Mouse (Mus musculus) kidney, adult 2 months (tissue): ENCODE measurements around the gene Nxnl1.

Source experiments
- CTCF ChIP-seq: fragments of 200-500 bp; conservative IDR thresholded peaks from 2 replicates; pipeline ENCODE4 v1.5.1; 2011; ENCODE audit warnings: low read depth, mild to moderate bottlenecking, control low read depth, low read length, moderate library complexity, mixed read lengths; ENCODE audit not compliant: insufficient read depth, insufficient read length
- POLR2A ChIP-seq: fragments of 200-500 bp; IDR thresholded peaks from one replicate; pipeline ENCODE4 v1.6.1; 2011; ENCODE audit warnings: low read depth, low read length, control low read depth

GRCm38 (mm10) chr8:71612141-71612540 lies 45.7 kb upstream of the Nxnl1 start:
- TF ChIP-seq CTCF (no peak), POLR2A (no peak)
